Mouse (Mus musculus) ES-E14 (cell line): Measurements from ENCODE around the gene Pomgnt1. TPM values are rescaled to one million over a fixed set of nuclear protein-coding genes. Genes with fewer than 3 reads are reported as not detected.

Source experiments
- DNase-seq: peaks from one replicate; pipeline ENCODE4 v3.0.0-alpha.2; 2013; ENCODE audit warnings: low read depth, low spot score
- H3K27ac ChIP-seq: 2 replicates; pipeline ENCODE4 v1.5.1; 2012; ENCODE audit warnings: low read depth, mild to moderate bottlenecking, low read length, moderate library complexity, mixed read lengths; ENCODE audit not compliant: poor library complexity, insufficient read depth, severe bottlenecking
- H3K36me3 ChIP-seq: 2 replicates; pipeline ENCODE4 v1.6.1; 2012; ENCODE audit warnings: mild to moderate bottlenecking, low read length, moderate library complexity, mixed read lengths; ENCODE audit not compliant: control insufficient read depth, poor library complexity, insufficient read depth, severe bottlenecking
- H3K4me1 ChIP-seq, 2 experiments: fragments of 150-350 bp in 1 of 2; sonication (generic) in 1 of 2; 2 replicates each; pipeline ENCODE4 v1.6.1; 2012; ENCODE audit warnings: low read length in 2 of 2, mild to moderate bottlenecking in 1 of 2, mixed read lengths in 1 of 2; ENCODE audit not compliant: control insufficient read depth in 2 of 2, insufficient read depth in 2 of 2, poor library complexity in 1 of 2
- H3K4me3 ChIP-seq, 2 experiments: fragments of 150-350 bp in 1 of 2; sonication (generic) in 1 of 2; 2 replicates each; pipeline ENCODE4 v1.5.1; 2012; ENCODE audit warnings: low read length in 2 of 2, low read depth in 1 of 2, mild to moderate bottlenecking in 1 of 2, mixed read lengths in 1 of 2; ENCODE audit not compliant: insufficient read depth in 1 of 2, poor library complexity in 1 of 2, severe bottlenecking in 1 of 2
- H3K9ac ChIP-seq: 2 replicates; pipeline ENCODE4 v1.6.1; 2012; ENCODE audit warnings: low read depth, mild to moderate bottlenecking, low read length, mixed read lengths; ENCODE audit not compliant: poor library complexity, insufficient read depth, severe bottlenecking
- H3K9me3 ChIP-seq: fragments of 150-350 bp; sonication (generic); 2 replicates; pipeline ENCODE4 v1.6.1; 2012; ENCODE audit warnings: low read depth, mild to moderate bottlenecking, low read length; ENCODE audit not compliant: control insufficient read depth, insufficient read depth
- CHD2 ChIP-seq: IDR thresholded peaks from 2 replicates; pipeline ENCODE4 v1.6.1; 2014; ENCODE audit warnings: mild to moderate bottlenecking, low read depth, low read length, inconsistent platforms
- HCFC1 ChIP-seq: IDR thresholded peaks from 2 replicates; pipeline ENCODE4 v1.6.1; 2012; ENCODE audit warnings: low read length, inconsistent platforms, borderline replicate concordance; ENCODE audit not compliant: insufficient read depth
- MAFK ChIP-seq: IDR thresholded peaks from 2 replicates; pipeline ENCODE4 v1.6.1; 2014; ENCODE audit warnings: mild to moderate bottlenecking, low read depth, low read length, inconsistent platforms; ENCODE audit not compliant: insufficient read depth
- ZC3H11A ChIP-seq: IDR thresholded peaks from 2 replicates; pipeline ENCODE4 v1.6.1; 2012; ENCODE audit warnings: low read depth, mild to moderate bottlenecking, inconsistent platforms, low read length, borderline replicate concordance
- ZNF384 ChIP-seq: IDR thresholded peaks from 2 replicates; pipeline ENCODE4 v1.6.1; 2012; ENCODE audit warnings: low read depth, low read length, inconsistent platforms
- in situ Hi-C, 2 experiments: fragments of 600-800 bp; cut with MboI; formaldehyde crosslinking; loops; one replicate each; pipeline ENCODE4 v1.15.1; 2025; ENCODE audit warnings: low sequenced_read_pairs in 2 of 2, inconsistent platforms in 1 of 2; ENCODE audit not compliant: unreplicated experiment in 2 of 2
- total RNA-seq: library from RNA; depleted of rRNA; stranded (reverse); fragments of 300-350 nt; gene quantifications from 2 replicates; pipeline ENCODE4 v1.2.3, GENCODE M21; 2012; rRNA removed

Pomgnt1 gene
- 48.6 and 51.5 TPM in 2 replicates for total RNA-seq

DNA sequence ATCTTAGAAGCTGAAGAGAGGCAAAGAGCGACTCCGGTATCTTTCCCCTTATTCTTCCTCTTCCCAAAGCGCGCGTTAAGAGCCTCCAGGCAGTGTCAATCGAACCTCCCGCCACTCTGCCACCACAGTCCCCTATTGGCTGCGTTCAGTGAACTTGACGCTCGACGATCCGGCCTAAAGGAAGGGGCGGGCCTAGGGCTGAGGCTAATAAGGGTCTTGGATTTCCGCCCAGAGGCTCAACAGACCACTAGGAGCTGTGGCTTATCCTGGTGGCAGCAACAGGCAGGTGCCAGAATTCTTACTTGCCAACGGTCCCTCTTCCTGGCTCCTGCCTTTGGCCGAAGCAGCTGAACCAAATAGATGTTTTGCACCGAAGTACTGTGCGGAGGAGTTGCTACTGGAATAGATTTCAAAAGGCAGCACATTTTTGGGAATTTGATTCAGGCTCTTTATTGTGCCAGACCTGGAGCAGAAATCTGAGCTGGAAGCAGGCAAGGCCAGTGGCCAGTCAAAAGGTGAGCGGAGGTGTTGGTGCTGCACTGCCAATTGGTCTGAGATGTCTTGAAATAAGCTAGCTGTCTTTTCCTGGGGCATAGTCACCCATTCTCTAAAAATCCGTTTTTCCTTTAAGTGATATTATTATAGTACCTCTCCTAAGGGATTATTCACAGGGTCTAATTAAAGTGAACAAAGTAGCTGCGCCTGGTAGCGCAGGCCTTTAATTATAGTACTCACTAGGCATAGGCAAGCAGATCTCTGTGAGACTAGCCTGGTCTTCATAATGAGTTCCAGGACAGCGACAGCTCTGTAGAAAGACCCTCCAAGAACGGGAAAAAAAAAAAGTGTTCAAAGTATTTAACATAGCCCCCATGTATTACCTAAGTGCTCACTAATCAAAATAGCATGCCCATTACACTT, at the start of gene Pomgnt1, which contains the start of gene Rad54l:
Pomgnt1 (plus strand) TSS at position 239 of the 918 bp plus-strand sequence.
Rad54l (minus strand) TSS at position 89 of the 918 bp plus-strand sequence.
- no peak within 1 kb of the TSS; the same call in 1 of the 2 replicates for H3K27ac ChIP-seq
- H3K4me3 ChIP-seq: peak within 1 kb of the TSS; percentile 95
- H3K36me3 ChIP-seq: peaks cover 8% of the 10 kb centered on the region; the same call in 1 of the 2 replicates
- DNase-seq: peak; percentile 95
- no peaks in the 10 kb centered on the region for H3K9me3 ChIP-seq
- H3K9ac ChIP-seq: peak within 1 kb of the TSS; percentile 93
- in situ Hi-C loops: no loop called here
- TF ChIP-seq CHD2: peak; percentile 80
- TF ChIP-seq HCFC1: peak; percentile 75; the same call in 1 of the 2 replicates
- no peak for TF ChIP-seq MAFK
- TF ChIP-seq ZC3H11A: no peak
- TF ChIP-seq ZNF384: no peak
- peaks cover 0 to 2% of the 10 kb centered on the region in 2 experiments; a peak in 2 of 4 replicates for H3K4me1 ChIP-seq

DNA sequence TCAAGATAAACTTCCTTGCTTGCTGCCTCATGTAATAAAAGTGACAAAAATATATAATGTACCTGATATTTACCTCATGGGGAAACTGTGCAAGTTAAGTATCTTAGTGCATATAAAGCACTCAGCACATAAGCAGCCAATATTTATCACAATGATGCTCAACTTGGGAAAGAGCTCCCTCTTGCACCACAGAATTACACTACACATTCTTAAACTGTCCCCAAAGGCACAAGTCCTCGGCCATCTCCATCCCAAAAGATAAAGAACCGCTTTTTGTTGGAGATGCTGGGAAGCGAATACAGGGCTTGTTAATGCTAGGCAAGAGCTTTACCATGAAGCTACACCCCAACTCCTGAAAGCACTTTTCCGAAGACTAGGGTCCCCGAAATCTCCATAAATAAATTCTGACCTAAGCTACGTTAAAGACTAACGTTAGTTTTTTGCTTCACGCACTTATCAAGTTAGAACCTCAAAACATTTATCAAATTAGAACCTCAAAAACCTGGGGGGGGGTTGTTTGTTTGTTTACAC, 49.4 kb upstream of the Pomgnt1 start:
- peaks cover 0 to 10% of the 10 kb centered on the region in 2 experiments; a peak in 3 of 4 replicates for H3K4me1 ChIP-seq
- in situ Hi-C loops: no loop called here
- no peak overlapping the region; the same call in 1 of the 2 replicates for H3K27ac ChIP-seq
- H3K9ac ChIP-seq: peak overlapping the region; percentile 88; the same call in 1 of the 2 replicates
- TF ChIP-seq HCFC1 (no peak), CHD2 (no peak), ZNF384 (no peak), MAFK (no peak)
- no peak for DNase-seq
- no peaks in the 10 kb centered on the region for H3K9me3 ChIP-seq
- peaks cover 3% of the 10 kb centered on the region for H3K36me3 ChIP-seq
- H3K4me3 ChIP-seq: peak overlapping the region; percentile 84 to 95

DNA sequence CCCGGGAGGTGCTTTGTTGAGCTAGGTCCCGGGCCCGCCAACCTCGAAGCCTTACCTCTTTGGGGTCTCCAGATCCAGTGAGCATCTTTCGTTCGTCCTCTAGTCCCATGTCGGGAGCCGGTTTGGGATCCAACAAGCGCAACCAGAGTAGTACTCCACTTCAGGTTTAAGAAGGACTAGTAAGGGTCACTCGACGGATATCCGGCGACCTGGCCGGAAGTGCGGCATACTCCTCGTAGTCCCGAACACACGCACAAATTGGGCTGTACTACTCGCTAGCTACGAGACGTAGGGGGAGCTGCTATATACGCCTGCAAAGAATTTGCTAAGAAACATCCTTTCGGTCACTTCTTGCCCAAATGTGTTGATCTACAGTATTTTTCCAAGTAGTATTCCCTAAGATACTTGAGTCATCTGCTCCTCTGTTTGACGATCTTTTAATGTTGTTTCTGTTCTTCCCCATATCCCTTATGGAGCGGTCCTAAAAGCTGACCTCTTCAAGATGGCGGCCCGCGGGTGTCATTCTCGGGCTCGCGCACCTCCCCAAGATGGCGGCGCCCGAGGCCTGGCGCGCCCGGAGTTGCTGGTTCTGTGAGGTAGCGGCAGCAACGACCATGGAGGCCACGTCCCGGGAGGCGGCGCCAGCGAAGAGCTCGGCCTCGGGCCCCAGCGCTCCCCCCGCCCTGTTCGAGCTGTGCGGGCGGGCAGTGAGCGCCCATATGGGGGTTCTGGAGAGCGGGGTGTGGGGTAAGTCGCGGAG, 48.6 kb upstream of the Pomgnt1 start, which contains the start of the genes Uqcrh and Lrrc41:
Uqcrh (minus strand) TSS at position 211 of the 760 bp plus-strand sequence.
Lrrc41 (plus strand) TSS at position 409 of the 760 bp plus-strand sequence.
- H3K9ac ChIP-seq: peak within 1 kb of the TSS; percentile 95
- in situ Hi-C loops: no loop called here
- no peaks in the 10 kb centered on the region for H3K9me3 ChIP-seq
- H3K4me3 ChIP-seq: peak within 1 kb of the TSS; percentile 84 to 95
- peak within 1 kb of the TSS; percentile 88 for H3K27ac ChIP-seq
- peaks cover 0 to 10% of the 10 kb centered on the region in 2 experiments; a peak in 3 of 4 replicates for H3K4me1 ChIP-seq
- DNase-seq: peak; percentile 94
- TF ChIP-seq ZNF384 (no peak), MAFK (no peak), CHD2 (no peak), ZC3H11A (no peak), HCFC1 (peak; percentile 96)
- no peaks in the 10 kb centered on the region for H3K36me3 ChIP-seq

DNA sequence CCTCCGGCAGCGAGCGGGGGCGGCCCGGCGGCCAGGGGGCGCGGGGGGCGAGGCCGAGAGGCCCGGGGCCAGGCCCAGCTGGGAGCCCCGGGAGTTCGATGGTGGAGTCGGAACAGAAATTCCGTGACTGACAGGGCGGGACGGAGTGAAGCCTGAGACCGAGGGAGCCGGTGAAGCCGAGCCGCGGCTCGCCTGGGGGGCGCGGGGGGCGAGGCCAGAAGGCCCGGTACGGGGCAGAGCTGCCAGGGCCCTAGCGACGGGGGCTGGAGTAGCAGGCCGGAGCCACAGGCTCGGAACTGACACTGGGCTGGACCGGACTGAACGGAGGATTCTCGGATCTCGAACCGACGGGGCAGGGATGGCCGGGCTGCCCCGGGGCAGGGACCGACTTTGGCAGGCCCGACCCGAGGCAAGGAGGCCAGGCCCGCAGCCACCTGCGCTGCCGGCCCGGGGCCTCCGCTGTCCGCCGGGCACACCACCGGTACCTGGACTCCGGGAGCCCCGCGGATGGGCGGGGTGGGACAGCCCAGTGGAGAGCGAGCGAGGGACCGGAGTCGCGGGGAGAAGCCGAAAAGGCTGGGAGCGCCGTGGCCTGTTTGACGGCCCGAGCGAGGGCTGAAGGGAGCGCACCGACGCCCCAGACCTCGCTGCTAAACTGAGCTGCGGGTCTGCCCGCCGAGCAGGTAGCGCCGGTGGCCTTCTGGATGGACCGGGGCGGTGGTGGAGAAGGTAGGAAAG, 47.8 kb upstream of the Pomgnt1 start:
- no peak for TF ChIP-seq CHD2
- TF ChIP-seq ZNF384: no peak
- no peak for TF ChIP-seq ZC3H11A
- no peak for TF ChIP-seq HCFC1
- TF ChIP-seq MAFK: no peak
- Histone ChIP-seq H3K9me3 (no peaks in the 10 kb centered on the region), H3K4me1 (peaks cover 0 to 10% of the 10 kb centered on the region in 2 experiments; a peak in 3 of 4 replicates), H3K36me3 (no peaks in the 10 kb centered on the region; the same call in 1 of the 2 replicates), H3K27ac (peak overlapping the region; percentile 88), H3K9ac (peak overlapping the region; percentile 95), H3K4me3 (peak overlapping the region; percentile 84 to 95)
- in situ Hi-C loops: no loop called here
- DNase-seq: no peak
